Mouse (Mus musculus): ENCODE measurements around the gene Cacna2d3.

- TF ChIP-seq CTCF (IDR thresholded peaks at IDR 0.05) (no peak), EP300 (IDR thresholded peaks at IDR 0.05; ENCODE audit: insufficient read depth, low read depth, low read length) (no peak), POLR2A (IDR thresholded peaks at IDR 0.05; ENCODE audit: insufficient read depth, low read depth, low read length) (no peak)
These were observed 8.6 kb upstream of the Cacna2d3 start for GRCm38 (mm10) chr14:29730256-29730655.
